1 mouse cellular context compared by ENCODE assay signal in the genomic region with DNA sequence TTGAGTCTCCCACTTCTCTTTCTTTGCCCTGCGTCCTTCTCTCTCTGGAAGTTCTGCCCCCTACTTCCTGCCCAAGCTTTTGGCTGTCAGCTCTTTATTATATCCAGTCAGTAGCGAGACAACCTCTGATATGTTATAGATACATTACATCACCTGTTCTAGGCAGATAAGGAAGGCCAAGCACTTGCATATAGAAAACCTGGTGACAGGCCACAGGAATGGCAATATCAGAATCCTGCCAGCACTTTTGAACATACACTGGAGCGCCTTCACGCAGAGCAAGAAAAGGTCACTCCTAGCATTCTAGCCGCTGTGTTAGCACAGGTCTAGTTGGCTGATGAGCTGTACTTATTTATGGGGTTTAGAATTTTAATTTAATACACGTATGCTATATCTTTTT.
TF ChIP-seq lines count a peak whose summit lies in the region.

No protein-coding gene starts in this region.

TF ChIP-seq in MEL, 35 proteins besides CTCF, POLR2A, EP300 and RAD21 (continued from another document):
- TF ChIP-seq MAZ (IDR thresholded peaks at IDR 0.05; ENCODE audit: low read depth, low read length) (no peak), ELF1 (IDR thresholded peaks at IDR 0.05; ENCODE audit: low read depth, low read length) (no peak), GABPA (IDR thresholded peaks at IDR 0.05; ENCODE audit: low read depth, low read length) (no peak)
